Mouse (Mus musculus) kidney, embryonic 16.5 days (tissue): ENCODE data around the gene Smap1. TPM values are rescaled to one million over a fixed set of nuclear protein-coding genes. Genes with fewer than 3 reads are reported as not detected.
A peak's percentile ranks its signal among the peaks of the same experiment; 100 is the strongest.

Experiments used
- ATAC-seq: fragments of 200-750 bp; cut with Nextera tagmentation; 2 replicates; pipeline ENCODE4 v1.8.0; 2017; ENCODE audit warnings: moderate TSS enrichment; ENCODE audit not compliant: low FRiP score, low TSS enrichment
- H3K27ac ChIP-seq: fragments of 300-500 bp; sonication (generic); 2 replicates; pipeline ENCODE4 v1.5.1; 2014; ENCODE audit warnings: low read length
- H3K27me3 ChIP-seq: fragments of 300-500 bp; sonication (generic); 2 replicates; pipeline ENCODE4 v1.6.1; 2014; ENCODE audit warnings: low read length, control low read depth, mixed read lengths; ENCODE audit not compliant: insufficient read depth
- H3K36me3 ChIP-seq: fragments of 300-500 bp; sonication (generic); 2 replicates; pipeline ENCODE4 v1.6.1; 2014; ENCODE audit warnings: low read length, control low read depth, mixed read lengths; ENCODE audit not compliant: insufficient read depth
- H3K4me1 ChIP-seq: fragments of 300-500 bp; sonication (generic); 2 replicates; pipeline ENCODE4 v1.6.1; 2014; ENCODE audit warnings: low read length, control low read depth, mixed read lengths; ENCODE audit not compliant: insufficient read depth
- H3K4me2 ChIP-seq: fragments of 300-500 bp; sonication (generic); replicated peaks from 2 replicates; pipeline ENCODE4 v1.6.1; 2014; ENCODE audit warnings: low read depth, low read length
- H3K4me3 ChIP-seq: fragments of 300-500 bp; sonication (generic); 2 replicates; pipeline ENCODE4 v1.5.1; 2014; ENCODE audit warnings: mild to moderate bottlenecking, low read length
- H3K9ac ChIP-seq: fragments of 300-500 bp; sonication (generic); replicated peaks from 2 replicates; pipeline ENCODE4 v1.6.1; 2014; ENCODE audit warnings: low read length
- H3K9me3 ChIP-seq: fragments of 300-500 bp; sonication (generic); 2 replicates; pipeline ENCODE4 v1.6.1; 2016; ENCODE audit warnings: low read length, control low read depth
- WGBS: fragments of 180-500 bp; shearing (Covaris S2); extraction: QIAGEN DNeasy Blood & Tissue Kit; methylation state at CpG from one replicate; pipeline ENCODE4 v1.1.7; 2014; 5-methylcytosine and 5-hydroxymethylcytosine counted together
- polyA plus RNA-seq: library from polyadenylated mRNA; unstranded; fragments of >200 nt; fragmentation: Nextera tagmentation; extraction: Ambion mirVana; gene quantifications from 2 replicates; pipeline ENCODE4 v1.2.1, GENCODE M21; 2015

The Smap1 gene
- polyA plus RNA-seq, 1 experiment from 2014 or later = 28.0 TPM

DNA sequence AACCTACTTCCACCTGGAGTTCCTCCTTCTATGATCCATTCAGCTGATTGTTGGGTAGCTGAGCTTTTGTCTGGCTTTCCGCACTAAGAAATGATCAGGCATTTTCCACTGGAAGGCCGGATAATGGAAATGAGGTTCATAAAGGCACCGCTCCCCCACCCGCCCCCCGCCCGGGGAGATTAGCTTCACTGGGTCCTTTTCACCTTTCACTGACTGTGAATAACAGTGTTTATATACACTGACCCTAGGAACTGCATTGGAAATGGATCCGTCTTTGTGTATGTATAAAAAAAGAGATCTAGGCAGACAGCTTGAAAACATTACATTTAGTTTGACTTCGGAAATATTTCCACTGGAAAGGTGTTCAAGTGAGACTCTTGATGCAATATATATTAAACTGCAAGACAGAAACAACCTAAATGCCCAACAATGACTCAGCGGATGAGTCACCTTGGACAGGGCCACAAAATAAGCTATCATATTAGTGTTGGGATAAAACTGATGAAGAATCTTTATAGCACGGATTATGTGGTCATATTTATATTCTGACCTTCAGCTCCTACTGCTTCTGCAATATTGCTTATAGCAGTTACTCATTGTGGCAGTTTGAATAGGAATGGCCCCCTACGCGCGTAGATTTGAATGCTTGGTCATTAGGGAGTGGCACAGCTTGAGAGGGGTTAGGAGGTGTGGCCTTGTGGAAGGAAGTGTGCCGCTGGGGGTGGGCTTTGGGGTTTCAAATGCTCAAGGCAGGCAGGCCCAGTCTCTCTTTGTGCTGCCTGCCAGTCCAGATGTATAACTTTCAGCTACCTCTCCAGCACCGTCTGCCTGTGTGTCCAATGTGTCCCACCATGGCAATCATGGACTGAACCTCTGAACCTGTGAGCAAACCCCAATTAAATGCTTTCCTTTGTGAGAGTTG, 26.9 kb upstream of the Smap1 start:
- no peak overlapping the region for H3K9ac ChIP-seq
- H3K27me3 ChIP-seq = no peaks in the 10 kb centered on the region
- H3K9me3 ChIP-seq = no peaks in the 10 kb centered on the region
- no peak overlapping the region for H3K27ac ChIP-seq
- ATAC-seq = no peak
- H3K36me3 ChIP-seq = no peaks in the 10 kb centered on the region
- WGBS = 81% methylated on average over 15 of the region's 15 CpGs
- no peaks in the 10 kb centered on the region for H3K4me1 ChIP-seq
- H3K4me2 ChIP-seq = no peak overlapping the region
- H3K4me3 ChIP-seq = no peak overlapping the region

DNA sequence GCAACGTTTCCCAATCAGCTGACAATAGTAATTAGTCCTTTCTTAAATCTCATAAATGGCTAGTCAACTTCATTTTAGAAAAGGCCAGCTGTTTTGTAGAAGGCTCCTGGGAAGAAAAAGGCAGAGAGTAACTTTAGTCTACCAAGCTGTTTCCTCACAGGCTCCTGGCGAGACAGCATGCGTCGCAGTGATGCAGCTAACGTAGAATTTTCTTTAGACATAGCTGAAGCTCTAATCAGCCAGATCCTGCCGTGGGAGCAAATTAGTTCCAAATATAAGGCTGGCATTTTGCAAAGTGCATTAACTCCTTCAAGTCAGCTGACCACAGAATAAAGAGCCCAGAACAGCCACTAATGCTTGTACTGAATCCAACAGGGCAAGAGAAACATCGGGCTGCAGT, 26.2 kb upstream of the Smap1 start:
- 85% methylated on average over 7 of the region's 7 CpGs for WGBS
- no peak for ATAC-seq
- H3K9ac ChIP-seq = no peak overlapping the region

DNA sequence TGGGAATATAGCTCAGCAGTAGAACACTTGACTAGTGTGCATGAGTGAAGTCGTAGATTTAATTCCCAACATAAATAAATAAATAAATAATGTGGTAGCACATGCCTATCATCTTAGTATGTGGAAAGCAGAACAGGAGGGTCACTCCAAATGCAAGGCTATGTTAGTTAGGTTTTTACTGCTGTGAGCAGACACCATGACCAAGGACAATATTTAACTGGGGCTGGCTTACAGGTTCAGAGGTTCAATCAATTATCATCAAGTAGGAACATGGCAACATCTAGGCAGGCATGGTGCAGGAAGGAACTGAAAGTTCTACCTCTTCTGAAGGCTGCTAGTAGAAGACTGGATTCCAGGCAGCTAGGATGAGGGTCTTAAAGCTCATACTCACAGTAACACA, 22.0 kb upstream of the Smap1 start:
- no peaks in the 10 kb centered on the region for H3K27me3 ChIP-seq
- no peak overlapping the region for H3K27ac ChIP-seq
- peak; percentile 76; the same call in 1 of the 2 replicates for ATAC-seq
- 89% methylated on average over 1 of the region's 1 CpGs for WGBS
- H3K36me3 ChIP-seq = no peaks in the 10 kb centered on the region
- no peak overlapping the region for H3K9ac ChIP-seq
- no peaks in the 10 kb centered on the region for H3K4me1 ChIP-seq
- no peak overlapping the region for H3K4me2 ChIP-seq
- no peak overlapping the region for H3K4me3 ChIP-seq
- H3K9me3 ChIP-seq = no peaks in the 10 kb centered on the region

More for the DNA sequence above, 26.2 kb upstream of the Smap1 start:
- Histone ChIP-seq H3K4me3 (no peak overlapping the region), H3K27me3 (no peaks in the 10 kb centered on the region), H3K4me1 (no peaks in the 10 kb centered on the region), H3K27ac (no peak overlapping the region), H3K4me2 (no peak overlapping the region), H3K9me3 (no peaks in the 10 kb centered on the region), H3K36me3 (no peaks in the 10 kb centered on the region)

DNA sequence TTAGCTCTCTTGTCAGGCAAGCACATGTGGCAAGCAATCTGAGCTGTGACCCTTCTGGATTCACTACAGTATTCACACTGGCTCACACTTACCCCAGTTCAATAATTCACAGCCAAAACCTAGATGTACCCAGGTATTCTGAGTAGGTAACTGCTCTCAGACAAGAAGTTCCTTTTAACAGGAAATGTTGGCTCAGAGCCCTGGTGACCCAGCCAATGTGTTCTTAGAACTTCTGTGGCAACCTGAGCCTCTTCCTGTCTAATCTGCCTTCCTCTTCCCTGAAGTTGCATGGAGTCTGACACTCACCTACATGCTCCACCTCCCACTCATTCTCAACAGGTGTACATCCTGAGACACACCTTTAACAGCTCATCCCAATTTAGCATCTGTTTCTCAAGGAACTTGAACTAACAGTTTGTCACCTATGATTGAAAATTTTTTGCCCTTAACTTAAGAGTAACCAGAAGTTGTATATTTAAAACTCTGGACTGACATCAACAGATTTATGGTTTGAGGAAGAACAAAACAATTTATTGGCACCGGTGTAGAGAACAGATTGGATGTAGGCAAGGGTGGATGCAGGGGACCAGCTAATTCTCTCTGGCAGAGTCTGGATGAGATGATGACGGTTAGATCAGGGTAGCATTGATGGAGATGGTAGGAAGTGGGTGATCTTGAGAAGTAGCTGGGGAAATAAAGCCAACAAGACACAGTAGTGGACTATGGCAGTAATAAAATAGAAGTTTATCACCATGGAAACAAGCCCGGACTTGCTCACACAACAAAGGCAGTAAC, 21.2 kb upstream of the Smap1 start:
- H3K4me2 ChIP-seq = no peak overlapping the region
- no peaks in the 10 kb centered on the region for H3K36me3 ChIP-seq
- no peaks in the 10 kb centered on the region for H3K27me3 ChIP-seq
- H3K4me1 ChIP-seq = no peaks in the 10 kb centered on the region
- no peak overlapping the region for H3K9ac ChIP-seq
- H3K27ac ChIP-seq = no peak overlapping the region
- 0 out of 2 replicates have a peak, but pooled peaks have one; percentile 35 for ATAC-seq
- WGBS = 73% methylated on average over 3 of the region's 3 CpGs
- H3K9me3 ChIP-seq = no peaks in the 10 kb centered on the region
- no peak overlapping the region for H3K4me3 ChIP-seq

DNA sequence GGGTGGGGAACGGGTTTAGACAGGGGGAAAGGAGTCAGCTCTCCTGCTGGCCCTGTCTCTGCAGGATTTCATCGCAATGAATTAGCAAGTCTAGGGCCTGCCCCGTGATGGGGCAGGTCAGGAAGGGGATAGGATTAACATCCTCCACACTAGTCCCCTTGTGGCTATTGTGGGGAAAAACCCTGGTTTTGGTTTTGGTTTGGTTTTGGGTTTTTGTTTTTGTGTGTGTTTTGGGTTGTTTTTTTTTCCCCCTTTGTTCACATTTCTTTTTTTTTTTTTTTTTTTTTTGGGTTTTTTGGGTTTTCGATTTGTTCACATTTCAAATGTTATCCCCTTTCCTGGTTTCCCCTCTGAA, 13.3 kb upstream of the Smap1 start:
- WGBS = 34% methylated on average over 4 of the region's 4 CpGs
- no peak overlapping the region for H3K4me2 ChIP-seq
- no peak overlapping the region for H3K9ac ChIP-seq
- no peak overlapping the region for H3K4me3 ChIP-seq
- H3K27me3 ChIP-seq = no peaks in the 10 kb centered on the region
- H3K36me3 ChIP-seq = no peaks in the 10 kb centered on the region
- H3K27ac ChIP-seq = no peak overlapping the region
- H3K4me1 ChIP-seq = no peaks in the 10 kb centered on the region
- H3K9me3 ChIP-seq = peaks cover 3% of the 10 kb centered on the region; the same call in 1 of the 2 replicates
- ATAC-seq = no peak

DNA sequence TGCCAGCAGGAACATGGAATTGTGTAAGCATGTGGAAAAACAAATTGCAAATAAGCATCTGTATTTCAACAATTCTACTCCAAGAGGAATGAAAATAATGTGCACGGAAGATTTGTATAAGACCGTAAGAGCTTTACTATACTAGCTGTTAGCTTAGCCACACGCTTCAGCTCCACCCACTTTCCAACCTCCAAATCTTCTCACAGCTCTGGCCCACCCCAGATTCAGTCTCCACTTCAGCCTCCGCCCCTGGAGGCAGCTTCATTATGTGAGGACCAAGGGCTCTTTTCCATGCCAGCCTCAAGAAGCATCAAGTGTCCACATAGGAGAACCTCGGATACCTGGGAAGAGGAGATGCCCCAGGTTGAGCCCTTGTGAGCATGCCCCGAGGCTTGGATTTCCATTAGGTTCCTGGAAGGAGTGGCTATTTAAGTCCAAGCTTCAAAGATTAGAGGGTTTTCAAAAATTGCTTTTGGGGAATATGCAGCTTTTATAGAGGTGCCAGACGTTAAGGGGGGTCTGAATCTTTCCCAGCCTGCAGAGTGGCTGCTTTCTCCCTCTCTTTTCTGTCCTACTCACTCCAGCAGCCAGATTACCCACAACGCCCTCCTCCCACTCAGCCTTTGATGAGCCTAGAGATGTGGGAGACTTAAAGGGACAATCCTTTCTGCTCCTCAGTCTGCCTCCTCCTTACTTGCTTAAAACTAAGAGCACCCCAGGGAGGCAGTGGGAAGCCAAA, 12.7 kb upstream of the Smap1 start:
- H3K4me2 ChIP-seq = no peak overlapping the region
- H3K27ac ChIP-seq = no peak overlapping the region
- no peaks in the 10 kb centered on the region for H3K36me3 ChIP-seq
- no peak overlapping the region for H3K4me3 ChIP-seq
- H3K9ac ChIP-seq = no peak overlapping the region
- H3K4me1 ChIP-seq = no peaks in the 10 kb centered on the region
- 56% methylated on average over 8 of the region's 8 CpGs for WGBS
- no peak for ATAC-seq
- H3K27me3 ChIP-seq = no peaks in the 10 kb centered on the region
- peaks cover 3% of the 10 kb centered on the region; the same call in 1 of the 2 replicates for H3K9me3 ChIP-seq

DNA sequence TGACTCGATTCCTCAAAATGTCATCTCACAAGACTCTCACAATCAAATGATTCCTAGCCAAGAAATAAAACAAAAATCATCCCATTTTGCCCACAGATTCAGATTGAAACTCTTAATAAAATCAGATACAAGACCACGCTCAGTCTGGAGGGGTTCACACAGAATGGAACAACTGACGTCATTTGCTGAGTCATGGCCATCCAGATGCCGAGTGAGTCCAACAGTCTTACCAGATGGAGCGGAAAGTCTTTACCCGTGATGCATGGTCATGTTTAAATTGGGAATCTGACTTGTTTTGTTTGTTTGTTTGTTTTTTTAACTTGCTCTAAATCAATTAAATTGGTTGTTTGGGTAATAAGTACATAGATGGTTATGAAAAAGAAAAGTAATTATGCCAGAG, 7.3 kb upstream of the Smap1 start:
- H3K9ac ChIP-seq = no peak overlapping the region
- no peak for ATAC-seq
- no peaks in the 10 kb centered on the region for H3K27me3 ChIP-seq
- no peaks in the 10 kb centered on the region for H3K4me1 ChIP-seq
- H3K27ac ChIP-seq = no peak overlapping the region
- H3K36me3 ChIP-seq = no peaks in the 10 kb centered on the region
- no peak overlapping the region for H3K4me3 ChIP-seq
- H3K4me2 ChIP-seq = no peak overlapping the region
- peaks cover 11% of the 10 kb centered on the region; the same call in 1 of the 2 replicates for H3K9me3 ChIP-seq
- 92% methylated on average over 6 of the region's 6 CpGs for WGBS

DNA sequence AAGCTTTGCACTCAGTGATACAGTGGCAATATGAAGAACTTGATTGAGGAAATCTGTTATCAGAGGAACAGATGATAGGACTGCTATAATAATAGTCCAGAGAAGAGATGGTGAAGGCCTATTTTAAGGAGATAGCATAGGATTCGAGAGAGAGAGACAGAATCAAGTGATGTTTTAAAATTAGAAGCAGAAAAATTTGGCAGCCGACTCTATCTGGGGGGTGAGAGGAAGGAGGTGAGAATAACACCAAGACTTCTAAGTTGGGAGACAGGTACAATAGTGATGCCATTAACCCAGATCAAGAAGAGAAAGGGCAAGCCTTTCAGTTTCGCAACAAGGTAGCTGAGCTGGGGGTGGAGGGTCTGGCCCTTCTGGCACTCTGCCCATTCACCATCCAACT, 6.3 kb upstream of the Smap1 start:
- Histone ChIP-seq H3K27ac (no peak overlapping the region), H3K9ac (no peak overlapping the region), H3K4me2 (no peak overlapping the region), H3K36me3 (no peaks in the 10 kb centered on the region), H3K9me3 (peaks cover 11% of the 10 kb centered on the region; the same call in 1 of the 2 replicates), H3K4me1 (no peaks in the 10 kb centered on the region), H3K27me3 (no peaks in the 10 kb centered on the region), H3K4me3 (no peak overlapping the region)
- ATAC-seq = no peak
- whole genome bisulfite sequencing = 79% methylated on average over 3 of the region's 3 CpGs

DNA sequence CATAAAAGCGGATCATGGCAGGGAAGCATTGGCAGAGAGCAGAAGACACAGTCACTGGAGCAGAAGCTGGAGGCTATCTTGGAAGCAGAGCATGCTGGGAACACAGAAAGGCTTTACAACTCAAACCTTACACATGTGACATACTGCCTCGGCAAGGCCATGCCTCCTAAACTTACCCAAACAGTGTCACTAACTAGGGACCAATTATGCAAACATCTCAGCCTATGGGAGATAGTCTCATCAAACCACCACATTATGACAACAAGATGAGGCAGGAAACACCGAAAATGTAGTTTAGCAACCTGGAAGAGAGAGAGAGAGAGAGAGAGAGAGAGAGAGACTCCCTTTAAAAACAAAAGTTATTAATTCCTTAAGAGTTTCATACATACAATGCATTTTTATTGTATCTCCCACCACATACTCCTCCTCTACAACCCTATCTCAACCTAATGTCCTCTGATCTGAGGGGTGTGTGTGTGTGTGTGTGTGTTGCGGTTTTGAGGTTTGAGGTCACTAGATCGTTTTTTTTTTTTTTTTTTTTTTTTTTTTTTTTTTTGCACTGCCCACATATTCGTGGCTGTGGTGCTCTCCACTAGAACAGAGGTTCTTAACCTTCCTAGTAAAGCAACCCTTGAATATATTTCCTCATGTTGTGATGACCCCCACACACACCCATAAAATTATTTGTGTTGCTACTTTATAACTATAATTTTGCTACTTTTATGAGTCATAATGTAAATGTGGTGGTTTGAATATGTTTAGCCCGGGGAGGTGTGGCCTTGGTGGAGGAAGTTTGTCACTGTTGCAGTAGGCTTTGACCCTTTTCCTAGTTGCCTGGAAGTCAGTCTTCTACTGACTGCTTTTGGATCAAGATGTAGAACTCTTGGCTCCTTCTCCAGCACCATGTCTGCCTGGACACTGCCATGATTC, 1.9 kb upstream of the Smap1 start:
- peaks cover 11% of the 10 kb centered on the region; the same call in 1 of the 2 replicates for H3K9me3 ChIP-seq
- H3K4me3 ChIP-seq = no peak overlapping the region
- WGBS = 77% methylated on average over 7 of the region's 7 CpGs
- H3K9ac ChIP-seq = no peak overlapping the region
- H3K36me3 ChIP-seq = no peaks in the 10 kb centered on the region
- no peaks in the 10 kb centered on the region for H3K27me3 ChIP-seq
- no peak for ATAC-seq
- peaks cover 18% of the 10 kb centered on the region for H3K4me1 ChIP-seq
- H3K27ac ChIP-seq = no peak overlapping the region
- no peak overlapping the region for H3K4me2 ChIP-seq
